Mouse (Mus musculus) embryo, embryonic 9.5 days (tissue): ENCODE measurements around the gene Brinp3.

Experiments
- DNase-seq: peaks from one replicate; pipeline ENCODE4 v3.0.0-alpha.2; 2017; ENCODE audit errors: extremely low spot score

Brinp3 gene

DNA sequence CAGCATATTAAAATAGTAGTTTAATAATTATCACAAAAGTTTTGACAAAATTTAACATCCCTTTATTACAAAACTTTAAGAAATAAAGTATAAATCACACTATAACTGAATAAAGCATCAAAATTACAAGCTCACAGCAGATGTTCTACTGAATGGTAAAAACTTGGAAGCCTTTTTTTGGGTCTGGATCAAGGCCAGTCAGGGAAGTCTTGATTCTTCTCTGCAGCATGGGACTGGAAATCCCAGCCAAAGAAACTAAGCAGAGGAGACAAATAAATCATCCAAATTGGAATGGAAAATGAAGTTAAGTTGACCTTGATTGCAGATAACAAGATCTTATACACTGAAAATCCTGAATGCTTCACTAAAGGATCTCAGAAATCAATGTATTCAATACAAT lies 298.3 kb downstream of the Brinp3 start:
- DNase-seq, result no peak

DNA sequence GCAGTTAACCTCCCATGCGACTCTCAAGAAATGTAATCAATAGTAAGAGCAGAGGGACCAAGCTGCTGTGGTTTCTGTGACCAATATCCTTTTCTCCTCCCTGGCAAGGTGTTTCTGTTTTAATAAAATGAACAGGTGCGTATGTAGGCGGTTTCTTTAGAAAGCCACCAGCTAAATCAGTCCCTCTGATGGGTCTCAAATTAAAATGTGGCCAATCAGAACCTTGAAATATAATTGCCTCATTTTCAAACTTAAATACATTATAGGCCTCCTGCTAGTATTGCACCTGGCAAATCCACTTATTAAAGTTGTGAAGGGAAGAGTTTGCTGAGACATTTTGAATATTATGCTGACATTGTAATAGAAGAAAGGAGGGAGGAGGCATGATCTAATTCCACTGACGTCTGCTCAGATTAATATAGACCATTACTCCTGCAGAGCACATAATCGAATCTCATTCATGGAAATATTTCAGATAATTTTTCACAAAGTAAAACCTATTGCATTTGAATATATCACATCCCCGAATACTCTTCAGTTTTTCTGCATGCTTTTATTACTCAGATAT lies 305.5 kb downstream of the Brinp3 start:
- no peak for DNase-seq

DNA sequence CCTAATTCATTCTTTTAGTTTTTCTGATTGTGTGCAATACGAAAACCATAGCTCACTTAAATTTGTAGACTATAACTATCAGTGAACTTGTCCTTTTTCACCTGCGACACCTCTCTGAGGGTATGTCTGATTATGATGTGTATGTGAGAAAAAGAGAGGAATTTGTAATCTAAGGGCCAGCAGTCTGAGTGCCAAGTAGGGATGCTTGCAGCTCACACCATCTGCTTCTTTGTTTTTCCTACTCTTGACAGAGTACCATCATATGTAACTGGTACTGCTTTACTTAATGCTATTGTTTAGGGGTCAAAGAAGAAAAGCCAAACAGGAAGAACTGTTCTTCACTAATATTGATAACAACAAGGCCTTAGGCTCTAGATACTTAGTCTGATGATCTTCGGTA lies 307.3 kb downstream of the Brinp3 start:
- DNase-seq, result no peak

DNA sequence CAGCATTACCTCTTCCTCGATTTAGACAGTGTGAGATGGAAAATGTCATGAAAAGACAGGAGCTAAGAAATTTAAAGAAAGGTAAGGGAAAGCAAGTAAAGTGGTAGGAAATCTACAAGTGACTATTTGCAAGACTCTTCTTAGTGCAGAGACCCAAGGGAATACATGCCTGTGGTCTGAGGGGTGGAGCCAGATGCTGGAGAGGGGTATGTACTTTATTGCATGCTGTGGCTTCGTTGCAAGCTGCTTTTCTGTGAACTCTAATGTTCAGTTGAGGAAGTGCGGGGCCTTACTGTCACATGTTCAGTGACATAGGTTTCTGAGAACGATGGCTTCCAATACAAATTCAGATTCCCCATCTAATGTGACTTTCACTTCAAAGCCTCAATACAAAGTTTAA lies 313.2 kb downstream of the Brinp3 start:
- no peak for DNase-seq

DNA sequence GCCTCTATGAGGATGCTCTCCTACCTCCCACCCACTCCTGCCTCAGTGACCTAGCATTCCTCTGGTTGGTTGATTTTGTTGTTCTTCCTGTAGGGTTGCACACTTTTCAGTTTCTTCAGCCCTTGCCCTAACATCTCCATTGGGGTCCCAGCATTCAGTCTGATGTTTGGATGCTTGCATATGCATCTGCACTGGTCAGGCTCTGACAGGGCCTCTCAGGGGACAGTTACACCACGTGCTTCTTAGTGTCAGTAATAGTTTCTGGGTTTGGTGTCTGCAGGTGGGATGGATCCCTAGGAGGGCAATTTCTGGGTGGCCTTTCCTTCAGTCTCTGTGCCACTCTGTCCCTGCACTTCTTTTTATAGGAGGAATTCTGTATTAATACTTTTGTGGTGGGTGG lies 339.3 kb downstream of the Brinp3 start:
- no peak for DNase-seq

DNA sequence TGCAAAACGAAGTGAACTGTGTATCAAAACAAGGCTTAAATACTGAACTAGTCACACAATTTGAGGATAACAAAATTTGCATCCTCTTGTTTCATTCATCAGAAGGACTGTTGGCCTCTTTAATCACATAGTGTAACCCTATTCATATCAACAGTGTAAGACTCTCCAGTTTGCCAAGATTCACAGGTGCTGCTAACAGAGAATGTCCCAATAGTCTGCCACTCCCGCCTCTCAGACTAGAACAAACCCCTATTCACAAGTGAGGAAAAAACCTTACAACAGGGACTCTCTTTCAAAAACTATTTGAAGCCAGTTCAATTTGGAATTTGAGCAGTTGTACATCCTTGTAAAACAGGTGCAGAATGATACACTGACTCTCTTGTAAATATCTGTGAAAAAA lies 349.5 kb downstream of the Brinp3 start:
- no peak for DNase-seq

DNA sequence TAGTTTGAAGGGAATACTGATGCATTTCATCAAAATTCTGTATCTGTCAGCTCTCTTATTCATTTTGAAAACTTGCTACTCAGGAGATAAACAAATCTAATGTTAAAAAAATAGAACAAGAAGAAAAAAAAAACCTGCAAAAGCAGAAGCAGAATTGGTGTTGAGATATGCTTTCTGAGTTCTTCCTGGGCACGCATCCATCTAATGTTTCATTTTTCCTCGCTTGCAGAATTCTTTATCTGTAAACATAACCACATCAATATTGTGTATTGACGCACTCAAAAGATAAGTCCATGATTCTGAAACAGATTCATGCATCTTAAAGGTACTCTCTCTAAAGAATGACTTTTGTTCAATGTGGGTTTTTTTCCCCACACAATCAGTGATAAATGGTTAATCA lies 354.3 kb downstream of the Brinp3 start:
- DNase-seq, result no peak

DNA sequence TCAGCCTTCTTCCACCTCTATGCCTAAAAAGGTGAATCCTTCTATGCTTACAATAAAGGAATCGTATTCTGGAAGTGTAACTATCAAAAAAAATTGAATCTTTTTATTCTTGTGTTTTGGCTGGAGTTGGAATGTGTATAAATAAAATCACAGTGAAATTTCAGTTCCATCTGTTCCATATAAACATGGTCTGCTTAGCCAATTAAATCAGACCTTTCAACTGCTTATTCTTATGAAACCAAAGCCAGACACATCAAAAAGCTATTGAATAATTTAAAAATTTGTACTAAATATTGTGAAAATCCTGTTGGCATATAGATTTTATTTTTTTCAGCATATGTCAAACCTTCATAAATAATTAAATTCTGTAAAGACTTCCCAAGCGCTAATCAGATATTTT lies 355.6 kb downstream of the Brinp3 start:
- no peak for DNase-seq

DNA sequence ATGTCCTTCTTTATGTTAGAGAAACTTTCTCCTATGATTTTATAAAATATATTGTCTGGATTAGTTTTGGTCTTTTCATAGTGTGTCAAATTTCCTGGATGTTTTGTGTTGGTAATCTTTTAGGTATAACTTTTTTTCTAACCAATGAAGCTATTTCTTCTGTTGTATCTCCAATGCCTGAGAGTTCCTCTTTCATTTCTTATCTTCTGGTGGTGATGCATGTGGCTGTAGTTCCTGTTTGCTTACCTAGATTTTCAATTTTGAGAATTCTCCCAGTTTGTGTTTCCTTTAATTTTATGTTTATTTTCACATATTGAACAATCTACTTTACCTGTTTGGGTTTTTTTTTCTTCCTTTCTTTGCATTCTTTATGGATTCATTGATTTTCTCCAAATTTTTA lies 404.1 kb downstream of the Brinp3 start:
- DNase-seq, result no peak

DNA sequence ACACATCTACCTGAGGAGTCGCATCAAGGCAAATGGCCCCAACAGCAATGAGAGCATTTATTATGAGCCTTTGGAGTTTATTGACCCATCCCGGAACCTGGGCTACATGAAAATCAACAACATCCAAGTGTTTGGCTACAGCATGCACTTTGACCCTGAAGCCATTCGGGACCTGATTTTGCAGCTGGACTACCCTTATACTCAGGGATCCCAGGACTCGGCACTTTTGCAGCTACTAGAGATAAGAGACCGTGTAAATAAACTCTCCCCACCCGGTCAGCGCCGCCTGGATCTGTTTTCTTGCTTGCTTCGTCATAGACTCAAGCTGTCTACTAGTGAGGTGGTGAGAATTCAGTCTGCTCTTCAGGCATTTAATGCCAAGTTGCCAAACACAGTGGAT lies 407.1 kb downstream of the Brinp3 start:
- DNase-seq, result no peak

DNA sequence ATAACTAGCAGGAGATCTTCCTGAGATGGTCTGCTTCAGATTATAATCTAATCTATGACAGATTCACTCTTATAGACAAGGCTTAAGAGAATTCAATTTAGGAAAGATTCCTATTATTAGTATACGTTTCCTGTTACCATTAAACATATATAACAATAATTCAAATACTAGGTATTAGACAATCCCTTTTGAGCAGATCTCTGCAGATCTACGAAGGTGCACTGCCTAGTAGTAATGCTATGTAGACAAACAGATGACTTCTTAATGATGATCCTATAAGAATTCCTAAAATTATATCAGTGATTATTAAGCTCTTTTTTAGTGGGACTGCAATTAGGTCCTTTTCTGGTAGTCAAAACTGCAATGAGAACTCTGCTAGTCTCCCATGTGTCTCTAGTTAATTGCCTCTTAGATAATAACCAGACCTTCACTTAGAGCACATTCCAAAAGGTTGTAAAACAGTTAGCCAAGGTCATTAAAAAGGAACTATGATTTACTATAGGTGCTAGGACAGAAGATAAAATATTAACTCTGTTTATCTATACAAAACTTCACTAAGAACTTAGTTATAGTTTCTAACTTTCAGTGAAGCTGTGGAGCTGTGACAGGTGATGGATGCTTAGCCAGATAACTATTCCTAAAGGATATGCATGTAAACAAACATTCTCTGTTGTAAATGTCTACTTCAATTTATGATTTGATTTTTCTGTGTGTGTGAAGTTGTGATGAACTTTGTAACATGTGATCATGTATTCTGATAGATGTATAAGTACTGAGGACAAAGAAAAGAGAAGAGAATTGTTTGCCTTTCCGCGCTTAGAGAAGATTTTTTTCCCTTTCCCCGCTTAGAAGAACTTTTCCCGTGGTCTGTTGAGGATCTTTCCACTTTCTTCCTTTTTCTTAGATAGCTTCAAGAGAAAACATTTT lies 445.2 kb downstream of the Brinp3 start:
- DNase-seq, result no peak
